Mouse (Mus musculus): Measurements from ENCODE around the gene Ypel5.

The Ypel5 gene

GRCm38 (mm10) chr17:72844949-72845490 is 8.8 kb downstream of the Ypel5 start:
- no peak for DNase-seq

- DNase-seq = no peak
Observed at GRCm38 (mm10) chr17:72845521-72845920, 9.3 kb downstream of the Ypel5 start.

DNA sequence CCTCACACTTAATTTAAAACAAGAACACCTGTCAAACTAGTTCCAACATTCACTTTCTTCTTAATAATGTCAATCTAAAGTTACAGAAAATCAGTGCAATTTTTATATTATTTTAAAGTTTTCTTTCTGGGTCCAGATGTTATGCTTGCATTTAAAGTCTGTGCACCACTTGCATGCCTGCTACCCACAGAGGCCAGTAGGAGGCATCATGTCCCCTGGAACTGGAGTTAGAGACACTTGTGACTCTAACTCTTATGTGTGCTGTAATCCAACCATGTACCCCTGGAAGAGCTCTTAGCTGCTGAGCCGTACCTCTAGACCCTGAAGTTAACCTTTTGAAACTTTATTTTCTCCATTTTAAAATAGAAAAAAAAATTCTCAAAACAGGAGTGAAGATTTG is 19.0 kb downstream of the Ypel5 start:
- no peak for DNase-seq

DNA sequence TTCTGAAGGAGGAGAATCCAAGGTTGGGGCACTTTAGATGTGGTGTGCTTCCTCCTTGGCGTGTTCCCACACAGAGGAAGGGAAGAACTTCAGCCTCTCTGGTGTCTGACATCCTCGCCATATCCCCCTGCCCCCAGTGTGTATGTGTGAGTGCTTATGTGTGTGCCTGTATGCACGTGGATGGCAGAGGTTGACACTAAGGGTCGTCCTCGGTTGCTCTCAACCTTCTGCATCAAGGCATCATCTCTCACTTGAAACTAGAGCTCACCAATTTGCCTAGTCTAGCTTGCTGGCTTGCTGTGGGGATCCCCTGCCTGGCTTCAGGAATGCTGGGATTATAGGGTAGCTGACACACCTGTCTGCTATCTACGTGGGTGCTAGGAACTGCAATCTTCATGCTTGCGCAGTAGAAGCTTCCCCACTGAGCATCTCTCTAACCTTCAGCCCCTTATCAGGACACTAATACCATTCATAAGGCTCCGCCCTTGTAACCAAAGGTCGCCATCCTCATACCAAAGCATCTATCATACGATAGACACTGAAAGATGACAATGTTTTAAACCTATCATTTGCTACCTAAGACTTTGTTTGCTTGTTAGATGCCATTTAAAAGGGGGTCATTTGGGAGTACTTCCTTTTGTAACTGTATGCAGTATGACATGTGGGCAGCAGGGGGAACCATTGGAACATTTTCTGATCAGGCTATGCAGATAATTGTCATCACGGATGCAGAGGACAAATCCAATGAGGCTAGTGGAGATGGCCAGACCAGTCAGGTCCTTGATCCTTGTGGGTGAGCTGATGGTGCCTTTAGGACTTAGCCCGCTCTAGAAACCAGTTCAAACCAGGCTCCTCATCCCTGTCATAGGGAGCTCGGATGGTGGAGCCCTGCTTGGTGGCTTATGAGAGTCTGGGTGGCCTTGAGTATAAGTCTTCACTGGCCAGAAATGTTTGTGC is 21.7 kb downstream of the Ypel5 start:
- peak; percentile 81 for DNase-seq

DNA sequence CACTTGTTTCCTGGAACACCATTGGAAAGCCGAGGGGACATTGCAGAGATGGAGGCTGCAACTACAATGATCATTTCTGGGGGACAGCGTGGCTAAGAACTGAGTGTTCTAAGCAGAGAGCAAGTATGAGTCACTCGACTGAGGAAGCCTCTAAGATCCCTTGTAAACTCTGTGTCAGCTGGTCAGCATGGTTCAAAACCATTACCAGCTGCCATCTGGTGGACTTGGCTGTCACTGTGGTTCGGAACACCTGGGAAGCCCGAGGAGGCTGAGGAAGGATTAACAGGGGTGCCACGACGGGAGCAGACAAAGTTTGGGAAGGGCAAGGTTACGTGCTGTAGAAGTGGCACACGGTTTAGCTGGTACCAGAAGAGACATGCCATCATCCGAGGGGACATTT is 27.0 kb downstream of the Ypel5 start:
- DNase-seq = no peak

- no peak for DNase-seq
Observed at GRCm38 (mm10) chr17:72866624-72867245, 30.5 kb downstream of the Ypel5 start.

- DNase-seq = no peak
Observed at GRCm38 (mm10) chr17:72868181-72868580, 31.9 kb downstream of the Ypel5 start.

GRCm38 (mm10) chr17:72878979-72879378 is 42.7 kb downstream of the Ypel5 start:
- no peak for DNase-seq

GRCm38 (mm10) chr17:72880156-72880555 is 43.9 kb downstream of the Ypel5 start:
- DNase-seq = no peak

DNA sequence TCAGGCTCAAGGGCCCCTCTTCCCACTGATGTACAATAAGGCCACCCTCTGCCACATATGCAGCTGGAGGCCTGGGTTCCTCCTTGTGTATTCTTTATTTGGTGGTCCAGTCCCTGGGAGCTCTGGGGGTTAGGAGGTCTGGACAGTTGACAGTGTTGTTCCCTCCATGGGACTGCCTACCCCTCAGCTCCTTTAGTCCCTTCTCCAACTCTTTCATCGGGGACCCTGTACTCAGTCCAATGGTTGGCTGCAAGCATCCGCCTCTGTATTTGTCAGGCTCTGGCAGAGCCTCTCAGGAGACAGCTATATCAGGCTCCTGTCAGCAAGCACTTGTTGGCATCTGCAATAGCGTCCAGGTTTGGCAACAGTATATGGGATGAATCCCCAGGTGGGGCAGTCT is 44.8 kb downstream of the Ypel5 start:
- DNase-seq = no peak

GRCm38 (mm10) chr17:72881804-72882203 is 45.6 kb downstream of the Ypel5 start:
- DNase-seq = no peak

DNA sequence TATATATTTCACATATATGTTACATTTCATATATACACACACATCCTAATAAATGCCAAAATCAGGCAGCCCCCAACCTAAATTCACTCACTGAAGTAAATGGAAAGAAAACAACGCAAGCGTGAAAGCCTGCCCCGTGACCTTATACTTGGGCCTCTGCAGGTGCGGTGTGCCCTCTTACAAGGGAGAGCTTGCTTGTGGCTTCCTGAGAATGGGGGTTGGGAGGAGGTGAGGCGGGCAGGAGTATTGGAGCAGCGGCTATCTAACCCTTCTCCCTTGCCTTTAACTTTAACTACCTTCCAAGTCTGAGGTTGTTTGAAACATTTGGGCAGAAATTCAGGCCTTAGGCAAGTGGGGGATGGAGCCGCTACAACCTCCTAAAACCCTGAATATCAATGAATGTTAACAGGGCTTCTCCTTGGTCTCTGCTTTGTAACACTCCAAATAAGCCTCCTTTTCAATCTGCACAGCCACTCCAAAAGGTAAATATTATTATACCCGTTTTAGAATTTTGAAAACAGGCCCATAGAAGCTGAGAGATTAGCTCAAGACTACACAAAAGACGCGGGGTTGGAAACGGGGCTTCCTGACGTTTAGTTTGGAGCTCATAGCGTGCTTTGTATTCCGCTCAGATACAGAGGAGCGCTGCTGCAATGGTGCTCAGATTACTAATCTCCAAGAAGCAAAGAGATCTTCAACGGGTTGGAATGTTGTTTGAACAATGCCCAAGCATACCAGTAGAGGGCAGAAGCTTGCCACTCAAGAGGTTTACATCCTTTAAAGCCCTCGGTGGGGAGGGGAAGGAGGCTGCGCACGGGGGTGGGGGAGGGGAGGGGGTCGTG is 53.5 kb downstream of the Ypel5 start:
- peak; percentile 78 for DNase-seq

DNA sequence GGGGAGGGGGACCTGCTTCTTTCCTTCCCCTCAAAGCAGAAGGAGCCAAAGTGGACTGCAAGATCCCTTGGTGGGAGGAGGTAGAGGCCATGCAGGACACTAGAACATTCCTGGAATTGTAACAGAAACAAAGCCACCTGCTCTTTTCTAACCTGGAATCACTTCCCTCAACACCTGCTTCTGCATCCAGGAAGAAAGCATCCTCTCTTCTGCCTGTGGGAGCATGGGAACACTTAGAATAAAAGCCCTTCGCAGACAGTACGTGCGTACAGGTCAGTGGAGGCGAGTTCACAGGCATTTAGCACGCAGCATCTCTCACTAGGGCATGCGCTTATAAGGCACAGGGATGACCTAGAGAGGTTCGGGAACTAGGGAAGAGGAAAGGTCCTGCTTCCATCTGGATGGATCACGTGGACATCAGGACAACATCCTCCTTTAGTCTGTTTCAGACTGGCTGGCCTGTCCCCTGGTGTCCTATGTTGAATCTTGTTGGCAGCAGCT is 54.2 kb downstream of the Ypel5 start:
- DNase-seq = no peak

DNA sequence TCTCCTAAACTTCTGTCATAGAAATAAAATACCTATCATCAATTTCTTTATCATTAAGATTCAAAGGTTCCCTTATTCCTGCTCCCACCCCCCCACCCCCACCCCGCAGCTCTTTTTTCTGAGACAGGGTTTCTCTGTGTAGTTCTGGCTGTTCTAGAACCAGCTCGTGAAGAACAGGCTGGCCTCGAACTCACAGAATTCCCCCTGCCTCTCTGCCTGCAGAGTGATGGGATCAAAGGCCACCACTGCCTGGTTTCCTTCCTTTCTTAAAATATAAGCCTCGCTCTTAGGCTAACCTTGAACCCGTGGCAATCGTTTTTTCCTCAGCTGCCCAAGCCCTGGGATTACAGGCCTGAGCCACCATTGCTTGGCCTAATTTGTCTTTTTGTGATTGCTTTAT is 55.3 kb downstream of the Ypel5 start:
- no peak for DNase-seq

GRCm38 (mm10) chr17:72895506-72895905 is 59.3 kb downstream of the Ypel5 start:
- no peak for DNase-seq

- DNase-seq = no peak
Observed at GRCm38 (mm10) chr17:72897076-72897475, 60.8 kb downstream of the Ypel5 start.

- no peak for DNase-seq
Observed at GRCm38 (mm10) chr17:72897961-72898360, 61.7 kb downstream of the Ypel5 start.

DNA sequence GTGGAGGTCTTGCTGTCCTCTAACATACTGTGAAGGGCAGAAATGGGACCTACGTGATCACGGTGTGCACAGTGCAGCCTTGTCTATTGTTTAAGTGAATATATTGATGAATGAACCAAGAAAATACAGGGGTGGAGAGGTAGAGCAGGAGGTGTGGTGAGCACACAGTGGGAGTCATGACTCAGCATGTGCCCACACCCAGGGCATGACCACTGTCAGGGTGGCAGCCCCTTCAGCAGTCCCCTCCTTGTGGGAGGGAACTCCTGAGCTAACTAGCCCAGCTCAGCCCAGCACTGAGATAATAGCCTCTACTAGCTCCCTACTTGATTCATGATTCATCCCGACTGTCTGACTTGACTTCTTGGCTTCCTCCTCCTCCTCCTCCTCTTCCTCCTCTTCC is 62.5 kb downstream of the Ypel5 start:
- no peak for DNase-seq

Measured in thymus, postnatal 4 days (tissue).